Mouse (Mus musculus) olfactory bulb, adult 2 months (tissue): ENCODE results near the gene Sf3b3. TPM values are rescaled to one million over a fixed set of nuclear protein-coding genes. Genes with fewer than 3 reads are reported as not detected.
"Not testable (repeated sequence)": the region's sequence is repeated elsewhere in the genome, so short reads cannot be mapped to it uniquely, and the experiment has no call there.

Experiments used
- H3K27ac ChIP-seq: fragments of 200-500 bp; 2 replicates; pipeline ENCODE4 v1.5.1; 2012; ENCODE audit warnings: low read depth, low read length; ENCODE audit not compliant: insufficient read depth
- H3K4me1 ChIP-seq: fragments of 200-500 bp; 2 replicates; pipeline ENCODE4 v1.6.1; 2012; ENCODE audit warnings: low read length; ENCODE audit not compliant: control insufficient read depth, insufficient read depth
- H3K4me3 ChIP-seq: fragments of 200-500 bp; 2 replicates; pipeline ENCODE4 v1.5.1; 2012; ENCODE audit warnings: mild to moderate bottlenecking, low read depth, low read length, moderate library complexity; ENCODE audit not compliant: insufficient read depth
- CTCF ChIP-seq: fragments of 200-500 bp; IDR thresholded peaks from 2 replicates; pipeline ENCODE4 v1.5.1; 2012; ENCODE audit warnings: low read depth, mild to moderate bottlenecking, low read length, moderate library complexity; ENCODE audit not compliant: insufficient read depth
- POLR2A ChIP-seq: fragments of 200-500 bp; IDR thresholded peaks from 2 replicates; pipeline ENCODE4 v1.6.1; 2012; ENCODE audit warnings: mild to moderate bottlenecking, low read depth, low read length, moderate library complexity; ENCODE audit not compliant: insufficient read depth
- WGBS: fragments of 180-500 bp; shearing (Covaris S2); methylation state at CpG from one replicate; pipeline ENCODE4 v1.1.7; 2018; 5-methylcytosine and 5-hydroxymethylcytosine counted together
- polyA plus RNA-seq: library from polyadenylated mRNA; stranded (reverse); fragments of >200 nt; gene quantifications from 2 replicates; pipeline ENCODE4 v1.2.4, GENCODE M21; 2012; ENCODE audit warnings: low replicate concordance; ENCODE audit not compliant: missing spikeins, insufficient read depth, insufficient read length

Gene Sf3b3
- polyA plus RNA-seq, 1 experiment = 172 TPM

- H3K4me1 ChIP-seq = no peaks in the 10 kb centered on the region
- TF ChIP-seq CTCF (no peak), POLR2A (no peak)
- 83% methylated on average over 10 of the region's 10 CpGs for WGBS
- H3K4me3 ChIP-seq = no peak overlapping the region
- no peak overlapping the region for H3K27ac ChIP-seq
Observed at GRCm38 (mm10) chr8:110887551-110887950, 41.0 kb upstream of the Sf3b3 start.

- Histone ChIP-seq H3K27ac (no peak overlapping the region), H3K4me3 (no peak overlapping the region), H3K4me1 (no peaks in the 10 kb centered on the region)
- 88% methylated on average over 3 of the region's 3 CpGs for WGBS
- no peak for TF ChIP-seq CTCF
- no peak for TF ChIP-seq POLR2A
Observed at GRCm38 (mm10) chr8:110886634-110887033, 40.0 kb upstream of the Sf3b3 start.

GRCm38 (mm10) chr8:110883824-110884223 is 37.2 kb upstream of the Sf3b3 start:
- Histone ChIP-seq H3K4me3 (no peak overlapping the region), H3K4me1 (peaks cover 2% of the 10 kb centered on the region; the same call in 1 of the 2 replicates), H3K27ac (no peak overlapping the region)
- no peak for TF ChIP-seq CTCF
- no peak for TF ChIP-seq POLR2A
- WGBS = 92% methylated on average over 18 of the region's 18 CpGs

- TF ChIP-seq POLR2A = no peak
- TF ChIP-seq CTCF = no peak
- 92% methylated on average over 10 of the region's 10 CpGs for WGBS
- no peak overlapping the region for H3K4me3 ChIP-seq
- no peak overlapping the region for H3K27ac ChIP-seq
- peaks cover 5% of the 10 kb centered on the region; the same call in 1 of the 2 replicates for H3K4me1 ChIP-seq
Observed at GRCm38 (mm10) chr8:110881741-110882310, 35.2 kb upstream of the Sf3b3 start.

- TF ChIP-seq POLR2A (no peak), CTCF (no peak)
- WGBS = 75% methylated on average over 4 of the region's 4 CpGs
- Histone ChIP-seq H3K4me3 (no peak overlapping the region), H3K27ac (peak overlapping the region; percentile 58; the same call in 1 of the 2 replicates), H3K4me1 (peaks cover 8% of the 10 kb centered on the region)
Observed at GRCm38 (mm10) chr8:110877862-110878261, 31.3 kb upstream of the Sf3b3 start.

- H3K4me3 ChIP-seq = no peak overlapping the region
- 92% methylated on average over 2 of the region's 2 CpGs for WGBS
- TF ChIP-seq CTCF (no peak), POLR2A (no peak)
Observed at GRCm38 (mm10) chr8:110870501-110870900, 23.9 kb upstream of the Sf3b3 start.

DNA sequence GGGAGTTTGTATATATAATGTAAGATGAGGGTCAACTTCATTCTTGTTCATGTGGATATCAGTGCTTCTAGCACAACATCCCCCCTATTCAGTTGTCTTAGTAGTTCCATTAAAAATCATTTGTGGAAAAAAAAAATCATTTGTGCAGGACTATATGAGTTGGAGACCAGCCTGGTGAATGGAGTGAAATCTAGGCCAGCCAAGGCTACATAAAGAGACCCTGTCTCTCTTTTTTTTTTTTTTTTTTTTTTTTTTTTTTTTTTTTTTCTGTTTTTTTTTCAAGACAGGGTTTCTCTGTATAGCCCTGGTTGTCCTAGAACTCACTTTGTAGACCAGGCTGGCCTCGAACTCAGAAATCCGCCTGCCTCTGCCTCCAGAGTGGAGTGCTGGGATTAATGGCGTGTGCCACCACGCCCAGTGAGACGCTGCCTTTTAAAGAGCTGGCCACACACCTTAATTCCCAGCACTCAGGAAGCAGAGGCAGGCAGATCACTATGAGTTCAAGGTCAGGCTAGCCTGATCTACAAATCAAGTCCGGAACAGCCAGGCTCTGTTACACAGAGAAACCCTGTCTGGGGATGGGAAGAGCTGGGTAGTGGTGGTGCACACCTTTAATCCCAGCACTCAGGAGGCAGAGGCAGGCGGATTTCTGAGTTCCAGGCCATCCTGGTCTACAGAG is 14.9 kb upstream of the Sf3b3 start:
- 97% methylated on average over 7 of the region's 7 CpGs for WGBS
- H3K4me3 ChIP-seq, H3K4me1 ChIP-seq, H3K27ac ChIP-seq: not testable (repeated sequence)

More at GRCm38 (mm10) chr8:110870501-110870900, 23.9 kb upstream of the Sf3b3 start:
- no peak overlapping the region for H3K27ac ChIP-seq
- H3K4me1 ChIP-seq = no peaks in the 10 kb centered on the region

DNA sequence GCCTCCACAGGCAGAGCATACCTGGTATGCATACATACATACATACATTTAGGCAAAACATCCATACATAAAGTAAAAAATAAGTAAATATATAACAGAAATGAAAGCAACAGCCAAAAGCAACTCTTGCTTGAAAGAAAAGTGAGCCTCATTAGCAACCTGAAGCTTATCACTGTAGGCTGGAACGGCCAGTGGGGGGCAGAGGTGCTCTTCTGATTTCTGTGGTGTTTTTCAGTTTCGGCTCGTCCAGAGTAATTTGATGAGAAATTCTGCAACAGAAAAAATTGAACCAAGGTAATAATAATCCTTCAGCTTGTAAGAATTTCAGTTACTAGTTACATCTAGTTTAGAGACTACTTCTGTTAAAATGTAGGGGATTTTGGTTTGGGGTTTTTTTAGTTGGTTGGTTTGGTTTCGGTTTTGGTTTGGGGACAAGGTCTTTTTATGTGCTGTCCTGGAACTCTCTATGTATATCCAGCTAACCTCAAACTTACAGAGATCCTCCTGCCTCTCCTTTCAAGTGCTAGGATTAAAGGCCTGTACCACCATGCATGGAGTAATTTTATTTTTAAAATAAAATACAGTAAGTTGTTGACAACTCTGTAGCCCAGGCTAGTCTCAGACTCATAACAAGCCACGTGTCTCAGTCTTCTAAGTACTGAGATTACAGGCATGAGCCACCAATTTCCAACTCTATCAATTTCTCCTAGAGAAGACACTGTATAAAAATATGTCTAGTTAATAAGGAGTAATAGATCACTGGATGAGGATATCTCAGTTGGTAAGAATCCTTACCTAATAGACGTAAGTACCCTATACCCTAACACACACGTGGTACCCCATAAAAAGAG is 13.3 kb upstream of the Sf3b3 start:
- Histone ChIP-seq H3K4me1 (no peaks in the 10 kb centered on the region), H3K4me3 (no peak overlapping the region), H3K27ac (no peak overlapping the region)
- WGBS = 67% methylated on average over 7 of the region's 7 CpGs
- TF ChIP-seq POLR2A (no peak), CTCF (no peak)
